Mouse (Mus musculus) neural tube, embryonic 11.5 days (tissue): Measurements from ENCODE around the gene Tapt1. TPM values are rescaled to one million over a fixed set of nuclear protein-coding genes. Genes with fewer than 3 reads are reported as not detected.

ENCODE experiments used
- ATAC-seq: fragments of 200-750 bp; cut with Nextera tagmentation; 2 replicates; pipeline ENCODE4 v1.8.0; 2017; ENCODE audit warnings: moderate number of reproducible peaks, mild to moderate bottlenecking, moderate TSS enrichment, moderate library complexity; ENCODE audit not compliant: insufficient read depth, low FRiP score, low TSS enrichment
- DNase-seq: peaks from one replicate; pipeline ENCODE4 v3.0.0-alpha.2; 2015; ENCODE audit warnings: low spot score
- H3K27ac ChIP-seq: fragments of 300-500 bp; sonication (generic); 2 replicates; pipeline ENCODE4 v1.5.1; 2014; ENCODE audit warnings: low read depth, mild to moderate bottlenecking, low read length
- H3K27me3 ChIP-seq: fragments of 300-500 bp; sonication (generic); 2 replicates; pipeline ENCODE4 v1.6.1; 2014; ENCODE audit warnings: mild to moderate bottlenecking, low read length, mixed read lengths; ENCODE audit not compliant: control insufficient read depth, insufficient read depth
- H3K36me3 ChIP-seq: fragments of 300-500 bp; sonication (generic); 2 replicates; pipeline ENCODE4 v1.6.1; 2014; ENCODE audit warnings: mild to moderate bottlenecking, low read length, moderate library complexity, mixed read lengths; ENCODE audit not compliant: control insufficient read depth, insufficient read depth
- H3K4me1 ChIP-seq: fragments of 300-500 bp; sonication (generic); 2 replicates; pipeline ENCODE4 v1.6.1; 2014; ENCODE audit warnings: low read length, mixed read lengths; ENCODE audit not compliant: control insufficient read depth, insufficient read depth
- H3K4me2 ChIP-seq: fragments of 300-500 bp; sonication (generic); 2 replicates; pipeline ENCODE4 v1.6.1; 2014; ENCODE audit warnings: low read depth, mild to moderate bottlenecking, moderate library complexity
- H3K4me3 ChIP-seq: fragments of 300-500 bp; sonication (generic); 2 replicates; pipeline ENCODE4 v1.5.1; 2014; ENCODE audit warnings: low read depth, low read length
- H3K9ac ChIP-seq: fragments of 300-500 bp; sonication (generic); 2 replicates; pipeline ENCODE4 v1.6.1; 2014; ENCODE audit warnings: mild to moderate bottlenecking, low read length
- H3K9me3 ChIP-seq: fragments of 300-500 bp; sonication (generic); 2 replicates; pipeline ENCODE4 v1.6.1; 2016; ENCODE audit warnings: low read length; ENCODE audit not compliant: control insufficient read depth
- WGBS: fragments of 180-500 bp; shearing (Covaris S2); extraction: QIAGEN DNeasy Blood & Tissue Kit; methylation state at CpG from one replicate; pipeline ENCODE4 v1.1.7; 2014; 5-methylcytosine and 5-hydroxymethylcytosine counted together
- polyA plus RNA-seq: library from polyadenylated mRNA; unstranded; fragments of >200 nt; fragmentation: Nextera tagmentation; extraction: Ambion mirVana; gene quantifications from 2 replicates; pipeline ENCODE4 v1.2.1, GENCODE M21; 2014

The Tapt1 gene
- polyA plus RNA-seq, 1 experiment from 2014 or later, result 35.0 TPM

DNA sequence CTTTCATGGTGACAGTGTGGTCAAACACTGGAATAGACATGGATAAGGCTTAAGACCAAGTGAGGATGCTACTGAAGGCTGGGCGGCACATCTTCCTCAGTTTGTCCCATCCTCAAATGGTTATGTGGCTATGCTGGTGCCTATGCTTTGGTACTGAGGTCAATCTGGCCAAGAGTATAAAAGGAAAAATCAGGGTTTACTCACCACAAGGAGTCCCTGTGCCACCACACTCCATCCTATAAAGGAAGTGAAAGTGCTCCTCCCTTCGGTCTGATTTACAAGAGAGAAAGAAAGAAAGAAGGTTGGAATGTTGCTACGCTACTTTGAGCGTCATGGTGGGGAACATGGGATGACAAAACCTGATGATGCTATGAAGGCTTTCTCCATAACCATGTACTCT lies 27.3 kb downstream of the Tapt1 start:
- 95% methylated on average over 4 of the region's 4 CpGs for WGBS
- H3K27ac ChIP-seq, result no peak overlapping the region
- no peak overlapping the region for H3K4me3 ChIP-seq
- H3K36me3 ChIP-seq, result no peaks in the 10 kb centered on the region
- no peaks in the 10 kb centered on the region for H3K4me1 ChIP-seq
- DNase-seq (no peak), ATAC-seq (no peak)
- no peak overlapping the region for H3K9ac ChIP-seq
- H3K4me2 ChIP-seq, result no peak overlapping the region
- H3K9me3 ChIP-seq, result no peaks in the 10 kb centered on the region
- no peaks in the 10 kb centered on the region for H3K27me3 ChIP-seq

DNA sequence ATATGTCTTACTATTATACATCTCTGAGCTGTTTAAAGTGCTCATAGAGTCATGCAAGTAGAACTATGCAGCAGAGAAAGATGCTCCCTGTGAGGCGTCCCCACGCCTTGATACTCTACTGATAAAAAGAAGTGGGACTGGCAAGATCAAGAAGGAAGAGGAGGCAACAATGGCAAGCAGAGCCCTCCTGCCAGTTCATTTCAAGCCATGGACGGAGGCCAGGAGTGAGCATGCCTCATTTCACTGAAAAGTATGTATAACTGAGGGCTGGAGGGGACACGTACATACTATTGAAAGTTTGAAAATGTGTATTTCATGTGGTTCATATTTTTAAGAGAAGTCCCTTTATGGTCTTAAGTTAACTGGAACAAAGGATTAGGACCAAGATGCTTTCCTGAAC lies 28.0 kb downstream of the Tapt1 start:
- no peaks in the 10 kb centered on the region for H3K9me3 ChIP-seq
- ATAC-seq (no peak), DNase-seq (no peak)
- H3K36me3 ChIP-seq, result no peaks in the 10 kb centered on the region
- no peak overlapping the region for H3K4me2 ChIP-seq
- no peak overlapping the region for H3K9ac ChIP-seq
- no peak overlapping the region for H3K27ac ChIP-seq
- WGBS, result 93% methylated on average over 4 of the region's 4 CpGs
- no peaks in the 10 kb centered on the region for H3K27me3 ChIP-seq
- H3K4me3 ChIP-seq, result no peak overlapping the region
- H3K4me1 ChIP-seq, result no peaks in the 10 kb centered on the region

DNA sequence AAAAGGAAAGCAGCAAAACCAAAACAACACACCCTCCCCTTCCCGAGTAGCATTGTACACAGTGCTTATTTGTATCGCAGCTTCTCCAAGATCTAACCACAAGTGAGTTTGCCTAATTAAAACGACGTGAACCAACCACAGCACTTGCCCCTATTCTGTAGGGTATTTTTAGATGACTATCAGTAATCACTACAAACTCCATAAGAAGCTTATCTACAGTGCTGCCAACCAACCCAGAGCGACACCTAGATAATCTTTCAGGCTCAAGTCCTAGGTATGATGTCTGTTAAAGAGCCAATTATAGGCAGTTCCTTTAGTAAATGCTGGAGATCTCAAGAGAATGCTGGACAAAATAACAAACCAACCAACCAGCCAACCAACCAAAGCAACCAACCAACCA lies 28.6 kb downstream of the Tapt1 start:
- Histone ChIP-seq H3K9me3 (no peaks in the 10 kb centered on the region), H3K4me1 (no peaks in the 10 kb centered on the region), H3K4me2 (no peak overlapping the region), H3K36me3 (no peaks in the 10 kb centered on the region), H3K9ac (no peak overlapping the region), H3K27ac (no peak overlapping the region), H3K4me3 (no peak overlapping the region), H3K27me3 (no peaks in the 10 kb centered on the region)
- WGBS, result 92% methylated on average over 5 of the region's 5 CpGs
- no peak for DNase-seq
- no peak for ATAC-seq

DNA sequence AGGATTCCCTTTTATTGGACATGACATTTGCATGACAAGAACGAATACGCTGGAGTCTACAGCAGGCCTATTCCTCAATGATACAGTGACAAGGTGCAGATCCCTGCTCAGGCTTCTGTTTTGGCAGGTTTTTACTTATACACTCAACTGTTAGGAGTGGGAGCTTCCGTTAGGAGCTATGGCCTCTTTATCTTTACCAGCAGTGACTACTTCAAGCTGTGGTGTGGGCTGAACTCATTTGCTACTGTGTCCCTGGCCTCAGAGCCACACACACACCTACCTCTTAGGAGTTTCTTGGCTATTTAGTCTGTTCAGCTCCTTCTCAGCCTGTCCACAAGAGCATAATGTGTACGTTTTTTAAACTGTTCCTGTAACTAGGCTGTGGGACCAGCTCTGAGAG lies 30.3 kb downstream of the Tapt1 start:
- no peaks in the 10 kb centered on the region for H3K27me3 ChIP-seq
- DNase-seq, result no peak
- WGBS, result 89% methylated on average over 4 of the region's 4 CpGs
- H3K36me3 ChIP-seq, result no peaks in the 10 kb centered on the region
- ATAC-seq, result no peak
- no peak overlapping the region for H3K4me3 ChIP-seq
- H3K27ac ChIP-seq, result no peak overlapping the region
- H3K4me1 ChIP-seq, result no peaks in the 10 kb centered on the region
- no peaks in the 10 kb centered on the region for H3K9me3 ChIP-seq
- H3K9ac ChIP-seq, result no peak overlapping the region
- H3K4me2 ChIP-seq, result no peak overlapping the region

DNA sequence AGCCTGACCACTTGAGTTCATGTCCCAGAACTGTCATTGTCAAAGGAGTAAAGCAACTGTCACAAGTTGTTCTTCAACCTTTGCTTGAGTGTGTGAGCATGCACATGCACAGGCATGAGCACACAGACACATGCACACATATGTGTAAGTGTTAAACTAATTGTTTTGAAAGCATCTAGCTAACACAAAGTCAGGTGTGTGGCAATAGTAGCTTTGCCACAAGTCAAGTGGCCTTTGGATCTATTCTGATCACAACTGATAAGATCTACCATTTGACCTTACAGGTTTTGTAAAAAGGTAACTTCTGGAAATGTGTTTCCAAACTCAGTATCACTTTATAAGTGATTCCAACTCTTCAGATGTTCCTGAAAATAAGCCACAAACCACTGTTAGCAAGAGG lies 39.1 kb downstream of the Tapt1 start:
- no peak overlapping the region for H3K27ac ChIP-seq
- H3K4me3 ChIP-seq, result no peak overlapping the region
- ATAC-seq, result no peak
- DNase-seq, result no peak
- H3K4me1 ChIP-seq, result no peaks in the 10 kb centered on the region
- H3K9ac ChIP-seq, result no peak overlapping the region
- H3K4me2 ChIP-seq, result no peak overlapping the region
- no peaks in the 10 kb centered on the region; the same call in 1 of the 2 replicates for H3K36me3 ChIP-seq
- no peaks in the 10 kb centered on the region for H3K9me3 ChIP-seq
- no peaks in the 10 kb centered on the region for H3K27me3 ChIP-seq

DNA sequence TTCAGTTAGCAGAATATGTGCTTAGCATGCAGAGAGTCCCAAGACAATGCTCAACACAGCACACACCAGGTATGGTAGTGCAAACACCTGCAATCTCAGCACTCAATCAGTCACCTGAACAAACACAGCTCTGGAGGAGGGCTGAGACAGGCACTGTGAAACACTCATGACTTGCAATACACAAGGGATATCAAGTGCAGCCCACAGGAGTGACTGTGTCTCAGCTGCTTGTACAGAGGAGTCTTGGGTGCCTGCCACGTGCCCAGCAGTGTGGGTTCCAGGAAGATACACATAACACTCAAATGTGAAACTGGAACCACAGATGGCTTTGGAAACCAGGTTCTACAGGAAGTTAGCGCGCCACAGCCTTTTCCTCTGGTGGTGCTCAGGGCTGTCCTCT lies 44.8 kb downstream of the Tapt1 start:
- peaks cover 5% of the 10 kb centered on the region; the same call in 1 of the 2 replicates for H3K36me3 ChIP-seq

DNA sequence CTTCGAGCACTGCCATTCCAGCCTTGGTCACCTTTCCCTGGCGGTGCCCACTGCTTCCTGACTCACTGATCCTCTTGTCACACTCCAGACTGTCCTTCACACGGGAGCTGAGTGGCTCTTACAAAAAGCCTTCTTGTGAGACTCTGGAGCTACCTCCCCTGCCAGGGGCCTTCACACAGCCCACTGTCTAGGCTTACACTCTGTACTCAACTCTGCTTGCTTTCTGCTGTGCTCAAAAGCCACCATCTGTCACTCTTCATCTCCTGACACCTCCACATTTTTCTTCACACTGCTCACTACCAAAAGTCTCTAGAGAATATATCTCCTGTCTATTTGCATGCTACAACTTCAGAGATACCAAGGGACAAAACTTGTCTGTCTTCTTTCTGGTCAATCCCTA lies 46.0 kb downstream of the Tapt1 start:
- Histone ChIP-seq H3K9ac (no peak overlapping the region), H3K4me2 (no peak overlapping the region), H3K4me1 (no peaks in the 10 kb centered on the region), H3K4me3 (no peak overlapping the region), H3K27ac (no peak overlapping the region), H3K9me3 (no peaks in the 10 kb centered on the region), H3K27me3 (no peaks in the 10 kb centered on the region), H3K36me3 (peaks cover 10% of the 10 kb centered on the region)
- 84% methylated on average over 3 of the region's 3 CpGs for WGBS
- DNase-seq (no peak), ATAC-seq (no peak)

More for the DNA sequence above, 44.8 kb downstream of the Tapt1 start:
- Histone ChIP-seq H3K9ac (no peak overlapping the region), H3K27me3 (no peaks in the 10 kb centered on the region), H3K27ac (no peak overlapping the region), H3K9me3 (no peaks in the 10 kb centered on the region), H3K4me2 (no peak overlapping the region), H3K4me1 (no peaks in the 10 kb centered on the region), H3K4me3 (no peak overlapping the region)
- WGBS, result 95% methylated on average over 3 of the region's 3 CpGs
- DNase-seq (no peak), ATAC-seq (no peak)

DNA sequence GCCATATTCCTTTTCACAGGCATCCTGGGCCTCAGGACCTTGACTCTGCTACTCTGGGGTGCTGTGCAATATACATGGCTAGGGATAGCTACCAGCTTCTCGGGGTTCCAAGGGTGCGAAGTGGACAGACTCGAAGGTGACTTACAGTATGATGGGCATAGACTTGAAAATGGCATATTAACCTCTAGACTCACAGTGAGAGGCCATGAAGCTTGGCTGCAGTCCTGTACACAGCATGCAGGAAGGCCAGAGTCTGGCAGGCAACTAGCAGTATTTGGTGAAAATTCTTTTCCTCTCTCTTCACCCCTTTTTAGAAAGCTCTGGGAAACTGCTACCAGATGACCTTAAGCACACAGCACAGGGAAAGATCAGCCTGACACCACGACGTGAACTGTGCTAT lies 52.4 kb downstream of the Tapt1 start:
- Histone ChIP-seq H3K36me3 (peaks cover 10% of the 10 kb centered on the region), H3K27ac (no peak overlapping the region), H3K9me3 (no peaks in the 10 kb centered on the region), H3K27me3 (no peaks in the 10 kb centered on the region), H3K4me3 (no peak overlapping the region), H3K4me1 (no peaks in the 10 kb centered on the region), H3K4me2 (no peak overlapping the region), H3K9ac (no peak overlapping the region)
- WGBS, result 96% methylated on average over 5 of the region's 5 CpGs
- DNase-seq (no peak), ATAC-seq (no peak)

DNA sequence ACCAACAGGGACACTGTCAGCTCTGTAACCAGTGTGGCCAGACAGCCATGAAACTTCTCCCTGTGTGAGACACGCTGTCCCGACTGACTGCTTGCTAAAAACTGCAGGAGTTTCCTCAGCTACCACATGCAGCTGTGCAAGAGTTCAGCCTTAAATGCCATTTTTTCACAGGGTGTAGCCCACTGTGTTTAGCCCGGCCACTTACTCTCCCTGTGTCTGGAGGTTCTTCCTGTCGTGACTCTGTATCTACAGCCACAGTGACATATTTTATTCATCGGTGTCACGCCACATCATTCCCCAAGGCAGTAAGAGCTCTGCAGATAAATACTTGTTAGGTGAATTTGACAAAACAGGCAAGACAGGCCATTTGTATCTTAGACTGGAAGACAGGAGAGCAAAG lies 59.6 kb downstream of the Tapt1 start:
- ATAC-seq (no peak), DNase-seq (no peak)
- H3K36me3 ChIP-seq, result no peaks in the 10 kb centered on the region
- no peaks in the 10 kb centered on the region for H3K27me3 ChIP-seq
- H3K4me3 ChIP-seq, result no peak overlapping the region
- H3K9ac ChIP-seq, result no peak overlapping the region
- no peaks in the 10 kb centered on the region for H3K9me3 ChIP-seq
- no peak overlapping the region for H3K4me2 ChIP-seq
- 73% methylated on average over 6 of the region's 6 CpGs for WGBS
- H3K4me1 ChIP-seq, result no peaks in the 10 kb centered on the region
- H3K27ac ChIP-seq, result no peak overlapping the region
